Comparison of ENCODE assay signal across 32 mouse cellular contexts in genomic region chr5:32840029-32840428, GRCm38 (mm10). TPM values are rescaled to one million over a fixed set of nuclear protein-coding genes. Genes with fewer than 3 reads are reported as not detected.
DNase-seq lines count a peak whose midpoint lies in the region; ATAC-seq and TF ChIP-seq lines count a peak whose summit lies in the region.
"Had no signal": no experiment of that assay in that cellular context is flagged by ENCODE, and none has a peak within 500 bp of the region (broad histone marks: within the 10 kb centered on the region; RNA-seq: fewer than 3 reads in every experiment).

No protein-coding gene starts in this region.

- peaks cover 2% of the 10 kb centered on the region; the same call in 1 of the 2 replicates for H3K36me3 ChIP-seq in heart, adult 2 months (ENCODE audit: control insufficient read depth, insufficient read depth, low read length)
- H3K36me3 ChIP-seq in heart, embryonic 10.5 days = peaks cover 90% of the 10 kb centered on the region
- H3K36me3 ChIP-seq in lung, postnatal 0 days (ENCODE audit: insufficient read depth, low read length) = peaks cover 38% of the 10 kb centered on the region; the same call in 1 of the 2 replicates
- H3K36me3 ChIP-seq in forebrain, embryonic 15.5 days = peaks cover 79% of the 10 kb centered on the region

- H3K27ac ChIP-seq in heart, adult 2 months = no peak overlapping the region
- H3K27ac ChIP-seq in heart, embryonic 10.5 days = no peak overlapping the region
- H3K27ac ChIP-seq in left cerebral cortex, adult 2 months = no peak overlapping the region
- H3K27ac ChIP-seq in lung, postnatal 0 days (ENCODE audit: low read length) = no peak overlapping the region
- H3K27ac ChIP-seq in forebrain, embryonic 15.5 days (replicated peaks) = no peak overlapping the region
- H3K27ac ChIP-seq: embryonic facial prominence, embryonic 10.5 days; heart, embryonic 15.5 days; hindbrain, embryonic 14.5 days; intestine, embryonic 15.5 days; kidney, embryonic 15.5 days; limb, embryonic 12.5 days; macrophage; midbrain, embryonic 15.5 days; neural tube, embryonic 13.5 days had no signal

- no peaks in the 10 kb centered on the region for H3K4me1 ChIP-seq in heart, adult 2 months (ENCODE audit: control insufficient read depth, insufficient read depth, low read length)
- no peaks in the 10 kb centered on the region for H3K4me1 ChIP-seq in heart, embryonic 10.5 days
- no peaks in the 10 kb centered on the region for H3K4me1 ChIP-seq in lung, postnatal 0 days (ENCODE audit: insufficient read depth, low read depth, low read length)
- no peaks in the 10 kb centered on the region for H3K4me1 ChIP-seq in forebrain, embryonic 15.5 days
- H3K4me1 ChIP-seq: embryonic facial prominence, embryonic 10.5 days; heart, embryonic 15.5 days; intestine, embryonic 15.5 days; kidney, embryonic 15.5 days; limb, embryonic 12.5 days; midbrain, embryonic 15.5 days; neural tube, embryonic 13.5 days had no signal

- TF ChIP-seq CTCF in heart, adult 2 months (IDR thresholded peaks at IDR 0.05) = peak; percentile 48
- TF ChIP-seq CTCF in left cerebral cortex, adult 2 months (IDR thresholded peaks at IDR 0.05) = peak; percentile 33
- TF ChIP-seq CTCF in lung, postnatal 0 days (IDR thresholded peaks at IDR 0.05) = peak; percentile 35

- H3K4me2 ChIP-seq in lung, postnatal 0 days (replicated peaks; ENCODE audit: low read depth, low read length) = no peak overlapping the region
- H3K4me2 ChIP-seq in forebrain, embryonic 15.5 days (replicated peaks) = no peak overlapping the region
- H3K4me2 ChIP-seq: heart, embryonic 15.5 days; hindbrain, embryonic 14.5 days; intestine, embryonic 15.5 days; kidney, embryonic 15.5 days; limb, embryonic 12.5 days; midbrain, embryonic 15.5 days; neural tube, embryonic 13.5 days had no signal

- no peak for TF ChIP-seq POLR2A in heart, adult 2 months (IDR thresholded peaks at IDR 0.05; ENCODE audit: insufficient read depth, low read depth, low read length)

- H3K9ac ChIP-seq in heart, adult 2 months (ENCODE audit: low read depth, low read length) = no peak overlapping the region
- no peak overlapping the region for H3K9ac ChIP-seq in lung, postnatal 0 days (replicated peaks; ENCODE audit: low read depth)
- no peak overlapping the region for H3K9ac ChIP-seq in forebrain, embryonic 15.5 days (replicated peaks)
- H3K9ac ChIP-seq: forebrain, postnatal 0 days; heart, embryonic 15.5 days; hindbrain, embryonic 14.5 days; intestine, embryonic 15.5 days; kidney, embryonic 15.5 days; limb, embryonic 12.5 days; midbrain, embryonic 15.5 days; neural tube, embryonic 13.5 days had no signal

- no peaks in the 10 kb centered on the region for H3K9me3 ChIP-seq in heart, embryonic 10.5 days
- H3K9me3 ChIP-seq in lung, postnatal 0 days (ENCODE audit: low read length) = no peaks in the 10 kb centered on the region
- no peaks in the 10 kb centered on the region for H3K9me3 ChIP-seq in forebrain, embryonic 15.5 days
- H3K9me3 ChIP-seq: embryonic facial prominence, embryonic 10.5 days; G1E; heart, embryonic 15.5 days; intestine, embryonic 15.5 days; kidney, embryonic 15.5 days; limb, embryonic 12.5 days; midbrain, embryonic 15.5 days; neural tube, embryonic 13.5 days had no signal

- TF ChIP-seq EP300 in heart, adult 2 months (IDR thresholded peaks at IDR 0.05; ENCODE audit: insufficient read depth, low read depth, low read length) = no peak
- no peak for TF ChIP-seq EP300 in lung, postnatal 0 days (IDR thresholded peaks at IDR 0.05)

- H3K79me2 ChIP-seq in heart, adult 2 months (replicated peaks; ENCODE audit: control insufficient read depth, insufficient read depth, low read length) = no peaks in the 10 kb centered on the region

- intact Hi-C loops in heart, adult 2 months (cut with DNase I) = no loop called here
- intact Hi-C loops in left cerebral cortex, adult 2 months (cut with DNase I) = no loop called here
- intact Hi-C loops in left cerebral cortex, postnatal 14 days (cut with DNase I) = no loop called here

- WGBS in heart, adult 2 months = 97% methylated on average over 2 of the region's 2 CpGs
- WGBS in heart, embryonic 10.5 days = 92% methylated on average over 2 of the region's 2 CpGs
- WGBS in lung, postnatal 0 days = 89% methylated on average over 2 of the region's 2 CpGs
- 92% methylated on average over 2 of the region's 2 CpGs for WGBS in forebrain, embryonic 15.5 days

- H3K4me3 ChIP-seq in heart, adult 2 months = no peak overlapping the region
- no peak overlapping the region for H3K4me3 ChIP-seq in heart, embryonic 10.5 days
- H3K4me3 ChIP-seq in left cerebral cortex, adult 2 months = no peak overlapping the region
- H3K4me3 ChIP-seq in lung, postnatal 0 days (ENCODE audit: low read depth, low read length) = no peak overlapping the region
- H3K4me3 ChIP-seq in forebrain, embryonic 15.5 days = no peak overlapping the region
- H3K4me3 ChIP-seq: embryonic facial prominence, embryonic 10.5 days; heart, embryonic 15.5 days; intestine, embryonic 15.5 days; kidney, embryonic 15.5 days; limb, embryonic 12.5 days; midbrain, embryonic 15.5 days; myocyte; neural tube, embryonic 13.5 days had no signal

- DNase-seq in heart, adult 2 months = no peak
- no peak for DNase-seq in heart, embryonic 10.5 days (ENCODE audit: low spot score)
- DNase-seq in left cerebral cortex, adult 2 months (ENCODE audit: extremely low spot score in 1 of 2, low spot score in 2 of 2) = no peak
- DNase-seq in left cerebral cortex, postnatal 14 days (ENCODE audit: low spot score in 2 of 2) = no peak
- no peak for DNase-seq in lung, postnatal 0 days (ENCODE audit: low spot score)
- no peak for DNase-seq in lung, adult 18-20 months
- DNase-seq in adrenal gland, postnatal 10 days = no peak
- DNase-seq: adrenal gland, postnatal 25 days; cerebellum, adult 11 months; cerebellum, adult 9-11 months; forebrain, postnatal 0 days; gastrocnemius, postnatal 36 days; heart, postnatal 36 days; retina, postnatal 1 day; thymus, postnatal 14 days had no signal

- no peaks in the 10 kb centered on the region for H3K27me3 ChIP-seq in heart, adult 2 months (ENCODE audit: control insufficient read depth, insufficient read depth, low read length)
- no peaks in the 10 kb centered on the region for H3K27me3 ChIP-seq in heart, embryonic 10.5 days (ENCODE audit: insufficient read depth, poor library complexity, severe bottlenecking)
- H3K27me3 ChIP-seq in lung, postnatal 0 days (replicated peaks; ENCODE audit: insufficient read depth, low read length) = no peaks in the 10 kb centered on the region
- no peaks in the 10 kb centered on the region for H3K27me3 ChIP-seq in forebrain, embryonic 15.5 days
- H3K27me3 ChIP-seq: heart, embryonic 15.5 days; intestine, embryonic 15.5 days; kidney, embryonic 15.5 days; limb, embryonic 12.5 days; midbrain, embryonic 15.5 days; neural tube, embryonic 13.5 days had no signal

- no peak for ATAC-seq in lung, postnatal 0 days
- no peak for ATAC-seq in forebrain, embryonic 15.5 days (replicated peaks)
- ATAC-seq: CD4-positive, CD25-positive, alpha-beta regulatory T cell, adult 4 months; forebrain, postnatal 0 days; intestine, embryonic 15.5 days; midbrain, embryonic 15.5 days had no signal

RNA-seq across cellular contexts. Expression of gene Gm20671, which starts 13.1 kb away (rescaled TPM):
- total RNA-seq in heart, adult 2 months (2021) = 1 to 10 TPM in 1 of 2 experiments, under 1 TPM in 1; 0.97 to 1.2 TPM
- 1.3 TPM in 1 of 2 replicates, not detected in the other for polyA plus RNA-seq in heart, adult 2 months (2012; rRNA removed)
- polyA plus RNA-seq in heart, embryonic 10.5 days (2016; fragmentation: Nextera tagmentation; extraction: Ambion mirVana) = not detected in 2 replicates
- total RNA-seq in left cerebral cortex, adult 2 months (2021) = not detected
- total RNA-seq in left cerebral cortex, postnatal 14 days (2021) = not detected
- not detected in 2 replicates for polyA plus RNA-seq in lung, postnatal 0 days (2015; fragmentation: Nextera tagmentation; extraction: Ambion mirVana)
- not detected in 2 replicates for polyA plus RNA-seq in forebrain, embryonic 15.5 days (2015; fragmentation: Nextera tagmentation; extraction: Ambion mirVana)
- not detected for total RNA-seq in adrenal gland, postnatal 10 days (2021)
- total RNA-seq: adrenal gland, postnatal 25 days; common myeloid progenitor, adult 5-6 weeks; layer of hippocampus, postnatal 25 days; left cerebral cortex, postnatal 10 days had no signal
- polyA plus RNA-seq: CD4-positive, CD25-positive, alpha-beta regulatory T cell, adult 4 months; embryonic facial prominence, embryonic 10.5 days; forebrain, postnatal 0 days; heart, embryonic 15.5 days; hindbrain, embryonic 14.5 days; intestine, embryonic 15.5 days; kidney, embryonic 15.5 days; limb, embryonic 12.5 days; liver, embryonic 16.5 days; macrophage; midbrain, embryonic 15.5 days; myocyte; neural tube, embryonic 13.5 days had no signal

RNA-seq across cellular contexts. Expression of gene Prr14l, which starts 14.0 kb away (rescaled TPM):
- 1 to 10 TPM; 6.0 to 6.3 TPM for total RNA-seq in heart, adult 2 months (2021)
- 3.4 and 4.0 TPM in 2 replicates for polyA plus RNA-seq in heart, adult 2 months (2012; rRNA removed)
- 14.0 and 17.5 TPM in 2 replicates for polyA plus RNA-seq in heart, embryonic 10.5 days (2016; fragmentation: Nextera tagmentation; extraction: Ambion mirVana)
- total RNA-seq in left cerebral cortex, adult 2 months (2021) = 10 to 100 TPM; 38.1 to 42.0 TPM
- total RNA-seq in left cerebral cortex, postnatal 14 days (2021) = 10 to 100 TPM; 36.0 to 39.2 TPM
- polyA plus RNA-seq in lung, postnatal 0 days (2015; fragmentation: Nextera tagmentation; extraction: Ambion mirVana) = 5.2 and 9.6 TPM in 2 replicates
- 15.4 and 17.5 TPM in 2 replicates for polyA plus RNA-seq in forebrain, embryonic 15.5 days (2015; fragmentation: Nextera tagmentation; extraction: Ambion mirVana)
- 10 to 100 TPM; 21.4 to 25.0 TPM for total RNA-seq in adrenal gland, postnatal 10 days (2021)

RNA-seq across cellular contexts. Expression of gene Depdc5, which starts 23.5 kb away (rescaled TPM):
- total RNA-seq in heart, adult 2 months (2021) = 10 to 100 TPM; 17.5 to 22.3 TPM
- polyA plus RNA-seq in heart, adult 2 months (2012; rRNA removed) = 7.6 and 15.1 TPM in 2 replicates
- polyA plus RNA-seq in heart, embryonic 10.5 days (2016; fragmentation: Nextera tagmentation; extraction: Ambion mirVana) = 24.4 and 25.0 TPM in 2 replicates
- 10 to 100 TPM; 67.7 to 69.6 TPM for total RNA-seq in left cerebral cortex, adult 2 months (2021)
- total RNA-seq in left cerebral cortex, postnatal 14 days (2021) = 10 to 100 TPM; 56.0 to 61.8 TPM
- polyA plus RNA-seq in lung, postnatal 0 days (2015; fragmentation: Nextera tagmentation; extraction: Ambion mirVana) = 7.3 and 7.5 TPM in 2 replicates
- 35.6 and 35.7 TPM in 2 replicates for polyA plus RNA-seq in forebrain, embryonic 15.5 days (2015; fragmentation: Nextera tagmentation; extraction: Ambion mirVana)
- 10 to 100 TPM; 30.1 to 38.4 TPM for total RNA-seq in adrenal gland, postnatal 10 days (2021)

RNA-seq across cellular contexts. Expression of gene Pisd, which starts 54.6 kb away (rescaled TPM):
- total RNA-seq in heart, adult 2 months (2021) = 10 to 100 TPM; 23.4 to 29.4 TPM
- 39.9 and 48.3 TPM in 2 replicates for polyA plus RNA-seq in heart, adult 2 months (2012; rRNA removed)
- polyA plus RNA-seq in heart, embryonic 10.5 days (2016; fragmentation: Nextera tagmentation; extraction: Ambion mirVana) = 60.5 and 65.5 TPM in 2 replicates
- total RNA-seq in left cerebral cortex, adult 2 months (2021) = 10 to 100 TPM; 63.6 to 64.3 TPM
- total RNA-seq in left cerebral cortex, postnatal 14 days (2021) = 10 to 100 TPM; 53.4 to 63.7 TPM
- 67.0 and 72.7 TPM in 2 replicates for polyA plus RNA-seq in lung, postnatal 0 days (2015; fragmentation: Nextera tagmentation; extraction: Ambion mirVana)
- 95.0 and 98.8 TPM in 2 replicates for polyA plus RNA-seq in forebrain, embryonic 15.5 days (2015; fragmentation: Nextera tagmentation; extraction: Ambion mirVana)
- 10 to 100 TPM; 53.2 to 62.4 TPM for total RNA-seq in adrenal gland, postnatal 10 days (2021)
